Mouse (Mus musculus) brain, embryonic 14.5 days (tissue): ENCODE data around the gene She.

Experiments
- CTCF ChIP-seq: fragments of 200-500 bp; IDR thresholded peaks from 2 replicates; pipeline ENCODE4 v1.5.1; 2012; ENCODE audit warnings: inconsistent platforms, mild to moderate bottlenecking, moderate library complexity, borderline replicate concordance; ENCODE audit not compliant: insufficient read depth, insufficient read length; ENCODE audit errors: extremely low read depth
- POLR2A ChIP-seq: fragments of 200-500 bp; IDR thresholded peaks from 2 replicates; pipeline ENCODE4 v1.6.1; 2012; ENCODE audit warnings: mild to moderate bottlenecking, inconsistent platforms, borderline replicate concordance; ENCODE audit not compliant: poor library complexity, insufficient read depth, insufficient read length, severe bottlenecking; ENCODE audit errors: extremely low read depth

GRCm38 (mm10) chr3:89858123-89858522, 27.0 kb downstream of the She start:
- TF ChIP-seq CTCF (peak; percentile 69; the same call in 1 of the 2 replicates), POLR2A (no peak)
